Mouse (Mus musculus): Measurements from ENCODE around the gene Brap. TPM values are rescaled to one million over a fixed set of nuclear protein-coding genes. Genes with fewer than 3 reads are reported as not detected.
A peak's percentile ranks its signal among the peaks of the same experiment; 100 is the strongest.
"Not testable (repeated sequence)": the region's sequence is repeated elsewhere in the genome, so short reads cannot be mapped to it uniquely, and the experiment has no call there.

Brap gene
- polyA plus RNA-seq, 1 experiment from 2014 or later, result 36.1 TPM

- no peak overlapping the region for H3K9ac ChIP-seq (ENCODE audit: low read depth, low read length)
- H3K4me1 ChIP-seq (ENCODE audit: control insufficient read depth, insufficient read depth, low read depth, low read length), result peaks cover 3% of the 10 kb centered on the region
- no peaks in the 10 kb centered on the region for H3K9me3 ChIP-seq (ENCODE audit: control insufficient read depth, low read length)
- H3K4me3 ChIP-seq (ENCODE audit: low read length), result no peak overlapping the region
- no peaks in the 10 kb centered on the region for H3K27me3 ChIP-seq (replicated peaks; ENCODE audit: control insufficient read depth, insufficient read depth, low read length)
- H3K36me3 ChIP-seq (ENCODE audit: control insufficient read depth, insufficient read depth, low read length), result peaks cover 10% of the 10 kb centered on the region; the same call in 1 of the 2 replicates
- H3K4me2 ChIP-seq (ENCODE audit: low read length), result no peak overlapping the region
- H3K27ac ChIP-seq (ENCODE audit: low read depth, low read length), result peak overlapping the region; percentile 36; the same call in 1 of the 2 replicates
- 0 out of 2 replicates have a peak, but pooled peaks have one; percentile 17 for ATAC-seq
- 63% methylated on average over 7 of the region's 7 CpGs for WGBS
Measured at GRCm38 (mm10) chr5:121690482-121691211, 30.3 kb downstream of the Brap start.

GRCm38 (mm10) chr5:121691436-121691835, 31.1 kb downstream of the Brap start:
- not testable (repeated sequence) for H3K27ac ChIP-seq (ENCODE audit: low read depth, low read length); H3K9me3 ChIP-seq (ENCODE audit: control insufficient read depth, low read length); H3K27me3 ChIP-seq (replicated peaks; ENCODE audit: control insufficient read depth, insufficient read depth, low read length); H3K36me3 ChIP-seq (ENCODE audit: control insufficient read depth, insufficient read depth, low read length); H3K4me3 ChIP-seq (ENCODE audit: low read length); H3K4me2 ChIP-seq (ENCODE audit: low read length); H3K4me1 ChIP-seq (ENCODE audit: control insufficient read depth, insufficient read depth, low read depth, low read length); H3K9ac ChIP-seq (ENCODE audit: low read depth, low read length); ATAC-seq
- WGBS, result 85% methylated on average over 7 of the region's 7 CpGs

- no peak overlapping the region for H3K4me3 ChIP-seq (ENCODE audit: low read length)
- no peak for ATAC-seq
- no peak overlapping the region for H3K27ac ChIP-seq (ENCODE audit: low read depth, low read length)
- no peaks in the 10 kb centered on the region for H3K9me3 ChIP-seq (ENCODE audit: control insufficient read depth, low read length)
- H3K4me2 ChIP-seq (ENCODE audit: low read length), result no peak overlapping the region
- WGBS, result 86% methylated on average over 4 of the region's 4 CpGs
- H3K4me1 ChIP-seq (ENCODE audit: control insufficient read depth, insufficient read depth, low read depth, low read length), result peaks cover 3% of the 10 kb centered on the region
- H3K27me3 ChIP-seq (replicated peaks; ENCODE audit: control insufficient read depth, insufficient read depth, low read length), result no peaks in the 10 kb centered on the region
- no peak overlapping the region for H3K9ac ChIP-seq (ENCODE audit: low read depth, low read length)
- no peaks in the 10 kb centered on the region for H3K36me3 ChIP-seq (ENCODE audit: control insufficient read depth, insufficient read depth, low read length)
Measured at GRCm38 (mm10) chr5:121692897-121693296, 32.5 kb downstream of the Brap start.

GRCm38 (mm10) chr5:121696761-121697160, 36.4 kb downstream of the Brap start:
- H3K9ac ChIP-seq (ENCODE audit: low read depth, low read length), result no peak overlapping the region
- H3K4me3 ChIP-seq (ENCODE audit: low read length), result no peak overlapping the region
- no peaks in the 10 kb centered on the region; the same call in 1 of the 2 replicates for H3K27me3 ChIP-seq (replicated peaks; ENCODE audit: control insufficient read depth, insufficient read depth, low read length)
- no peaks in the 10 kb centered on the region for H3K36me3 ChIP-seq (ENCODE audit: control insufficient read depth, insufficient read depth, low read length)
- H3K4me2 ChIP-seq (ENCODE audit: low read length), result no peak overlapping the region
- no peaks in the 10 kb centered on the region for H3K9me3 ChIP-seq (ENCODE audit: control insufficient read depth, low read length)
- ATAC-seq, result no peak
- no peak overlapping the region for H3K27ac ChIP-seq (ENCODE audit: low read depth, low read length)
- H3K4me1 ChIP-seq (ENCODE audit: control insufficient read depth, insufficient read depth, low read depth, low read length), result no peaks in the 10 kb centered on the region
- 49% methylated on average over 6 of the region's 6 CpGs for WGBS

GRCm38 (mm10) chr5:121699891-121700290, 39.5 kb downstream of the Brap start:
- Histone ChIP-seq H3K27me3 (replicated peaks; ENCODE audit: control insufficient read depth, insufficient read depth, low read length) (no peaks in the 10 kb centered on the region; the same call in 1 of the 2 replicates), H3K36me3 (ENCODE audit: control insufficient read depth, insufficient read depth, low read length) (no peaks in the 10 kb centered on the region), H3K9me3 (ENCODE audit: control insufficient read depth, low read length) (no peaks in the 10 kb centered on the region), H3K9ac (ENCODE audit: low read depth, low read length) (no peak overlapping the region), H3K4me2 (ENCODE audit: low read length) (no peak overlapping the region), H3K4me3 (ENCODE audit: low read length) (no peak overlapping the region), H3K27ac (ENCODE audit: low read depth, low read length) (no peak overlapping the region), H3K4me1 (ENCODE audit: control insufficient read depth, insufficient read depth, low read depth, low read length) (peaks cover under 1% of the 10 kb centered on the region; the same call in 1 of the 2 replicates)
- no peak for ATAC-seq
- WGBS, result 64% methylated on average over 5 of the region's 5 CpGs

GRCm38 (mm10) chr5:121700496-121700895, 40.1 kb downstream of the Brap start:
- ATAC-seq, result no peak
- H3K36me3 ChIP-seq (ENCODE audit: control insufficient read depth, insufficient read depth, low read length), result no peaks in the 10 kb centered on the region

GRCm38 (mm10) chr5:121701111-121701769, 40.9 kb downstream of the Brap start:
- Histone ChIP-seq H3K4me3 (ENCODE audit: low read length) (no peak overlapping the region), H3K4me2 (ENCODE audit: low read length) (no peak overlapping the region), H3K27ac (ENCODE audit: low read depth, low read length) (no peak overlapping the region), H3K9ac (ENCODE audit: low read depth, low read length) (no peak overlapping the region), H3K27me3 (replicated peaks; ENCODE audit: control insufficient read depth, insufficient read depth, low read length) (no peaks in the 10 kb centered on the region; the same call in 1 of the 2 replicates), H3K36me3 (ENCODE audit: control insufficient read depth, insufficient read depth, low read length) (no peaks in the 10 kb centered on the region), H3K4me1 (ENCODE audit: control insufficient read depth, insufficient read depth, low read depth, low read length) (peaks cover 2% of the 10 kb centered on the region; the same call in 1 of the 2 replicates), H3K9me3 (ENCODE audit: control insufficient read depth, low read length) (no peaks in the 10 kb centered on the region)
- 70% methylated on average over 8 of the region's 8 CpGs for WGBS
- ATAC-seq, result no peak

More at GRCm38 (mm10) chr5:121700496-121700895, 40.1 kb downstream of the Brap start:
- Histone ChIP-seq H3K9me3 (ENCODE audit: control insufficient read depth, low read length) (no peaks in the 10 kb centered on the region), H3K4me3 (ENCODE audit: low read length) (no peak overlapping the region), H3K27ac (ENCODE audit: low read depth, low read length) (no peak overlapping the region), H3K4me2 (ENCODE audit: low read length) (no peak overlapping the region), H3K4me1 (ENCODE audit: control insufficient read depth, insufficient read depth, low read depth, low read length) (peaks cover 2% of the 10 kb centered on the region; the same call in 1 of the 2 replicates), H3K9ac (ENCODE audit: low read depth, low read length) (no peak overlapping the region), H3K27me3 (replicated peaks; ENCODE audit: control insufficient read depth, insufficient read depth, low read length) (no peaks in the 10 kb centered on the region; the same call in 1 of the 2 replicates)
- 34% methylated on average over 11 of the region's 11 CpGs for WGBS

GRCm38 (mm10) chr5:121703341-121703740, 43.0 kb downstream of the Brap start:
- H3K36me3 ChIP-seq (ENCODE audit: control insufficient read depth, insufficient read depth, low read length), result no peaks in the 10 kb centered on the region
- WGBS, result 68% methylated on average over 1 of the region's 1 CpGs
- ATAC-seq, result no peak
- H3K4me2 ChIP-seq (ENCODE audit: low read length), result no peak overlapping the region
- peaks cover 2% of the 10 kb centered on the region; the same call in 1 of the 2 replicates for H3K4me1 ChIP-seq (ENCODE audit: control insufficient read depth, insufficient read depth, low read depth, low read length)
- H3K9me3 ChIP-seq (ENCODE audit: control insufficient read depth, low read length), result no peaks in the 10 kb centered on the region
- no peak overlapping the region for H3K4me3 ChIP-seq (ENCODE audit: low read length)
- H3K27ac ChIP-seq (ENCODE audit: low read depth, low read length), result no peak overlapping the region
- H3K27me3 ChIP-seq (replicated peaks; ENCODE audit: control insufficient read depth, insufficient read depth, low read length), result no peaks in the 10 kb centered on the region; the same call in 1 of the 2 replicates
- H3K9ac ChIP-seq (ENCODE audit: low read depth, low read length), result no peak overlapping the region

Data from hindbrain, embryonic 16.5 days (tissue).